Mouse (Mus musculus): ENCODE measurements around the gene Rtn4rl1. TPM values are rescaled to one million over a fixed set of nuclear protein-coding genes. Genes with fewer than 3 reads are reported as not detected.

Rtn4rl1 gene
- total and polyA plus RNA-seq, 2 experiments: 1.3 to 9.5 TPM

GRCm38 (mm10) chr11:75196131-75196530, 2.5 kb downstream of the Rtn4rl1 start:
- H3K36me3 ChIP-seq (ENCODE audit: control insufficient read depth, insufficient read depth, low read length): no peaks in the 10 kb centered on the region
- TF ChIP-seq CTCF (IDR thresholded peaks at IDR 0.05; ENCODE audit: low read depth, low read length): no peak
- TF ChIP-seq POLR2A (IDR thresholded peaks at IDR 0.05; ENCODE audit: extremely low read depth, insufficient read depth, low read length): no peak
- 77% methylated on average over 6 of the region's 6 CpGs for WGBS
- no peak overlapping the region for H3K4me3 ChIP-seq (ENCODE audit: insufficient read depth, low read depth, low read length)
- no peak overlapping the region for H3K27ac ChIP-seq (replicated peaks; ENCODE audit: insufficient read depth, low read depth, low read length)
- no peak for DNase-seq (ENCODE audit: extremely low read depth, low read depth, low spot score)
- H3K27me3 ChIP-seq (ENCODE audit: control insufficient read depth, insufficient read depth, low read length): no peaks in the 10 kb centered on the region
- no peak overlapping the region for H3K9ac ChIP-seq (ENCODE audit: low read depth, low read length)
- H3K4me1 ChIP-seq (ENCODE audit: control insufficient read depth, insufficient read depth, low read length): 0 out of 2 replicates have a peak, but pooled peaks cover 3% of the 10 kb centered on the region
- peaks cover 21% of the 10 kb centered on the region; the same call in 1 of the 2 replicates for H3K79me2 ChIP-seq (ENCODE audit: control insufficient read depth, insufficient read depth, low read length)

DNA sequence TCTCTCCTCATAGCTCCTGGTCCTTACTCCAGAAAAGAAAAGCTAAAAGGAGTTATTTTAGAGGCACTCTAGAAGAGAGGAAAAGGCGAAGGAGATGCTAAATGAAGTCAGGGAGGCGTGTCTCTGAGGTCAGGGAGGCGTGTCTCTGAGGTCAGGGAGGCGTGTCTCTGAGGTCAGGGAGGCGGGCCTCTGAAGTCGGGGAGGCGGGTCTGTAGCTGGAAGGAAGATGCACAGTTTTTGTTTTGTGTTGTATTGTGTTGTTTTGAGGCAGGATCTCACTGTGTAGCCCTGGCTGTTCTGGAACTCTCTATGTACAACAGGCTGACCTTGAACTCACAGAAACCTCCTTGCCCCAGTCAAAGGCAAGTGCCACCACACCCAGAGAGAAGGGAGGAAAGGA, 4.4 kb downstream of the Rtn4rl1 start:
- Histone ChIP-seq H3K36me3 (ENCODE audit: control insufficient read depth, insufficient read depth, low read length) (no peaks in the 10 kb centered on the region), H3K27ac (replicated peaks; ENCODE audit: insufficient read depth, low read depth, low read length) (no peak overlapping the region), H3K27me3 (ENCODE audit: control insufficient read depth, insufficient read depth, low read length) (no peaks in the 10 kb centered on the region), H3K4me3 (ENCODE audit: insufficient read depth, low read depth, low read length) (no peak overlapping the region), H3K79me2 (ENCODE audit: control insufficient read depth, insufficient read depth, low read length) (peaks cover 27% of the 10 kb centered on the region; the same call in 1 of the 2 replicates), H3K4me1 (ENCODE audit: control insufficient read depth, insufficient read depth, low read length) (peaks cover 12% of the 10 kb centered on the region), H3K9ac (ENCODE audit: low read depth, low read length) (no peak overlapping the region)
- DNase-seq (ENCODE audit: extremely low read depth, low read depth, low spot score): no peak
- TF ChIP-seq POLR2A (IDR thresholded peaks at IDR 0.05; ENCODE audit: extremely low read depth, insufficient read depth, low read length) (no peak), CTCF (IDR thresholded peaks at IDR 0.05; ENCODE audit: low read depth, low read length) (no peak)
- WGBS: 55% methylated on average over 7 of the region's 7 CpGs

DNA sequence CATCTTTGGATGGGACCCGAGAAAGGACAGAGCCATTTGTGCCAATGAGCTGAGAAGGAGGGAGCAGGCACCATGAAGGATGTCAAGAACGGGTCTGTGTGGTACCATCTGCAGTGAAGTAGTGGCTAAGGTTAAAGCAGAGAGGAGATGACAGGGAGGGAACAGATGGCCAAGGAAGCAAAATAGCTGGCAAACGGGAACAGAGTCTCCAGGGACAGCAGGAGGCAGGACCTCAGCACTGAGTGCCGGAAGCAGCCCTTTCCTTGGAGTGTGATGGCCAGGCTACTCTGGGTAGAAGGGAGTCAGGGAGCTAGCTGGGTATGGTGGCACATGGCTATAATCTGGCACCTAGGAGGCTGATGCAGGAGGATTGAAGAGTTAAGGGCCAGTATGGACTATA, 5.2 kb downstream of the Rtn4rl1 start:
- Histone ChIP-seq H3K36me3 (ENCODE audit: control insufficient read depth, insufficient read depth, low read length) (no peaks in the 10 kb centered on the region), H3K4me3 (ENCODE audit: insufficient read depth, low read depth, low read length) (no peak overlapping the region), H3K27ac (replicated peaks; ENCODE audit: insufficient read depth, low read depth, low read length) (no peak overlapping the region), H3K9ac (ENCODE audit: low read depth, low read length) (no peak overlapping the region), H3K4me1 (ENCODE audit: control insufficient read depth, insufficient read depth, low read length) (peaks cover 17% of the 10 kb centered on the region), H3K79me2 (ENCODE audit: control insufficient read depth, insufficient read depth, low read length) (peaks cover 29% of the 10 kb centered on the region; the same call in 1 of the 2 replicates), H3K27me3 (ENCODE audit: control insufficient read depth, insufficient read depth, low read length) (no peaks in the 10 kb centered on the region)
- TF ChIP-seq CTCF (IDR thresholded peaks at IDR 0.05; ENCODE audit: low read depth, low read length) (no peak), POLR2A (IDR thresholded peaks at IDR 0.05; ENCODE audit: extremely low read depth, insufficient read depth, low read length) (no peak)
- 88% methylated on average over 4 of the region's 4 CpGs for WGBS
- no peak for DNase-seq (ENCODE audit: extremely low read depth, low read depth, low spot score)

GRCm38 (mm10) chr11:75199951-75200350, 6.4 kb downstream of the Rtn4rl1 start:
- H3K27ac ChIP-seq (replicated peaks; ENCODE audit: insufficient read depth, low read depth, low read length): no peak overlapping the region
- no peaks in the 10 kb centered on the region for H3K27me3 ChIP-seq (ENCODE audit: control insufficient read depth, insufficient read depth, low read length)
- 84% methylated on average over 5 of the region's 5 CpGs for WGBS
- no peaks in the 10 kb centered on the region for H3K36me3 ChIP-seq (ENCODE audit: control insufficient read depth, insufficient read depth, low read length)
- no peak overlapping the region for H3K4me3 ChIP-seq (ENCODE audit: insufficient read depth, low read depth, low read length)
- peaks cover 29% of the 10 kb centered on the region; the same call in 1 of the 2 replicates for H3K79me2 ChIP-seq (ENCODE audit: control insufficient read depth, insufficient read depth, low read length)
- peaks cover 25% of the 10 kb centered on the region for H3K4me1 ChIP-seq (ENCODE audit: control insufficient read depth, insufficient read depth, low read length)
- H3K9ac ChIP-seq (ENCODE audit: low read depth, low read length): no peak overlapping the region
- no peak for DNase-seq (ENCODE audit: extremely low read depth, low read depth, low spot score)
- TF ChIP-seq POLR2A (IDR thresholded peaks at IDR 0.05; ENCODE audit: extremely low read depth, insufficient read depth, low read length) (no peak), CTCF (IDR thresholded peaks at IDR 0.05; ENCODE audit: low read depth, low read length) (no peak)

- H3K4me1 ChIP-seq (ENCODE audit: control insufficient read depth, insufficient read depth, low read length): peaks cover 25% of the 10 kb centered on the region
- H3K27me3 ChIP-seq (ENCODE audit: control insufficient read depth, insufficient read depth, low read length): no peaks in the 10 kb centered on the region
- H3K27ac ChIP-seq (replicated peaks; ENCODE audit: insufficient read depth, low read depth, low read length): no peak overlapping the region
- WGBS: 95% methylated on average over 12 of the region's 12 CpGs
- no peak overlapping the region for H3K4me3 ChIP-seq (ENCODE audit: insufficient read depth, low read depth, low read length)
- no peaks in the 10 kb centered on the region for H3K36me3 ChIP-seq (ENCODE audit: control insufficient read depth, insufficient read depth, low read length)
- TF ChIP-seq CTCF (IDR thresholded peaks at IDR 0.05; ENCODE audit: low read depth, low read length): no peak
- TF ChIP-seq POLR2A (IDR thresholded peaks at IDR 0.05; ENCODE audit: extremely low read depth, insufficient read depth, low read length): no peak
- DNase-seq (ENCODE audit: extremely low read depth, low read depth, low spot score): no peak
- H3K79me2 ChIP-seq (ENCODE audit: control insufficient read depth, insufficient read depth, low read length): peaks cover 27% of the 10 kb centered on the region
- no peak overlapping the region for H3K9ac ChIP-seq (ENCODE audit: low read depth, low read length)
These were observed 7.4 kb downstream of the Rtn4rl1 start for GRCm38 (mm10) chr11:75200935-75201334.

- peak; percentile 73 for DNase-seq (ENCODE audit: extremely low read depth, low read depth, low spot score)
- Histone ChIP-seq H3K36me3 (ENCODE audit: control insufficient read depth, insufficient read depth, low read length) (no peaks in the 10 kb centered on the region), H3K4me1 (ENCODE audit: control insufficient read depth, insufficient read depth, low read length) (peaks cover 25% of the 10 kb centered on the region), H3K9ac (ENCODE audit: low read depth, low read length) (no peak overlapping the region), H3K27ac (replicated peaks; ENCODE audit: insufficient read depth, low read depth, low read length) (peak overlapping the region; percentile 7; the same call in 1 of the 2 replicates), H3K4me3 (ENCODE audit: insufficient read depth, low read depth, low read length) (no peak overlapping the region), H3K27me3 (ENCODE audit: control insufficient read depth, insufficient read depth, low read length) (no peaks in the 10 kb centered on the region), H3K79me2 (ENCODE audit: control insufficient read depth, insufficient read depth, low read length) (peaks cover 30% of the 10 kb centered on the region)
- TF ChIP-seq CTCF (IDR thresholded peaks at IDR 0.05; ENCODE audit: low read depth, low read length) (no peak), POLR2A (IDR thresholded peaks at IDR 0.05; ENCODE audit: extremely low read depth, insufficient read depth, low read length) (no peak)
- 24% methylated on average over 8 of the region's 8 CpGs for WGBS
These were observed 8.1 kb downstream of the Rtn4rl1 start for GRCm38 (mm10) chr11:75201721-75202120.

Data from liver, adult 2 months (tissue).